Mouse (Mus musculus) erythroblast, embryonic 14.5 days (primary cell): ENCODE results near the gene Trim59.

Experiments used
- GATA1 ChIP-seq: IDR thresholded peaks from 2 replicates; pipeline ENCODE4 v1.6.1; 2012; ENCODE audit warnings: low read length, inconsistent platforms, mixed read lengths
- TAL1 ChIP-seq: IDR thresholded peaks from 3 replicates; pipeline ENCODE4 v1.6.1; 2012; ENCODE audit warnings: low read length, inconsistent platforms, mixed read lengths

GRCm38 (mm10) chr3:69064005-69064404, 19.4 kb upstream of the Trim59 start:
- no peak for TF ChIP-seq GATA1
- TF ChIP-seq TAL1, result no peak
